Mouse (Mus musculus): ENCODE data around the gene Wdr46. TPM values are rescaled to one million over a fixed set of nuclear protein-coding genes. Genes with fewer than 3 reads are reported as not detected.

Wdr46 gene
- 50.8 TPM for total RNA-seq (2023)

GRCm38 (mm10) chr17:33940206-33940805 lies at the start of gene Wdr46, which contains the start of gene Pfdn6:
Wdr46 (plus strand) TSS chr17:33940660.
Pfdn6 (minus strand) TSS chr17:33940343.

GRCm38 (mm10) chr17:33904835-33905234 lies 35.6 kb upstream of the Wdr46 start, which contains the start of gene Platr17:
Platr17 (plus strand) TSS chr17:33905135.

DNA sequence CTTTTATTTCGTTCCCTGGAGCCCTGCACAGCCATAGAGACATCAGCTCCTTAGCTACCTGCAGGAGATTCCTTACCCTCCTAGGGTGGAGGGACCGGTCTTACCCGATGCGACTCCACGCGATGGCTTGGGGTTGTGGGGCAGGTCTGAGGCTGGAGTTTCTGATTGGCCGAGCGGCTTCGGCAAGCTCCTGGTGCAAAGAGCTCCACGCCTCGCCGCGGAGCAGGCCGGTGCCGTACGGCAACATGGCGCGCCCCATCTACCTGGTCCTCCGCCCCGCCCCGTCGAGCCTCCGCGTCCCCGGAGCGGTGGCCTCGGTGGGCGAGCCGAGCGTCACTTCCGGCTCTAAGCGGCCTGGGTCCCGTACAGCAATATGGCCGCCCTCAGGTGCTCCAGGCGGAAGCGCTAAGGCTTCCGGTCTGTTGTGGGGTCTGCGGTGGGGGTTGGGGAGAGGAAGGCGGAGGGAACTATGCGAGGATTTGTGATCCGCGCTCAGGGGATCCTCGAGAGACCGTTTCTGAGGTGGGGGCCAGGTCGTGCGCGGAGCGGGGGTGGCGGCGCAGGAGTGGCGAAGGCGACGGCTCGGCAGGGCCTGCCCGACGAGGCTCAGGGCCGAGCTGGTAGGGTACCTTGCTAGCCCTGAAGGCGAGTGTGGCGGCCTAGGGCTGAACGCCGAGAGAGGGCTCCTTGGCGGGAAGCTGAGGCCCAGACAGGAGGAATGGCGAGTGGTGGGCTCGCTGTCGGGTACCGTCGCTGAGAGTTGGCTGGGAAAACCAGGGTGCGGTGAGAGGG lies 31.2 kb upstream of the Wdr46 start, which contains the start of gene Daxx:
Gene Daxx (plus strand): TSS at position 338 of the 792 bp plus-strand sequence.

DNA sequence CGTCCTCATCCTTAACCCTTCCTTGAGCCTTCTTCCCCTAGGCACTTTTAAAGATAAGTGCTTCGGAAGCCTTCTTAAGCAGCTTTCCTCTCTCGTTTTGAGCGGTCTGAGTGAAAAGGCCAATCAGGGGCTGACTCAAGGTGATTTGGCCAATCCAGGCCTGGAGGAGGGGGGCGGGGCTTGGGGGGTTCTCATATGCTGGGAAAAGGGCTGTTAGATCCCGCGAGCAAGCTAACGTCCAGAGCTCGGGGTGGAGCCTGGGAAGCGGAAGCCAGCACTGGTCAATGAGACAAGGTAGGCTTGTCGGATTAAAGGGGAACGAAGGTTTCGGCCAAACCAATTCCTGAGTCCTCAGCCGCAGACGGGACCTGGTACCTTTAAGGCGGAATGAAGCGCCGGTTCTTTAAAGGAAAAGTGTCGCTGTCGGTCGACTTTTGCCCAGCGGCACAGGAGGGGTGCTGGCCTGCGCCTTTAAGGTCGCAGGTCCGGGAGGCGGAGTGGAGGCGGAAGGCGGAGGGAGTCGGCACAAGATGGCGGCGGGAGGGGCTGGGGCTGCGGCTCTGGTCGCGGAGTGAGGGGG lies 24.7 kb upstream of the Wdr46 start, which contains the start of the genes Tapbp and Zbtb22:
Gene Tapbp (plus strand): TSS at position 229 of the 580 bp plus-strand sequence.
Gene Zbtb22 (plus strand): TSS at position 234 of the 580 bp plus-strand sequence.

GRCm38 (mm10) chr17:33929371-33930279 lies 10.8 kb upstream of the Wdr46 start, which contains the start of gene Rgl2:
Rgl2 (plus strand) TSS chr17:33929543.

DNA sequence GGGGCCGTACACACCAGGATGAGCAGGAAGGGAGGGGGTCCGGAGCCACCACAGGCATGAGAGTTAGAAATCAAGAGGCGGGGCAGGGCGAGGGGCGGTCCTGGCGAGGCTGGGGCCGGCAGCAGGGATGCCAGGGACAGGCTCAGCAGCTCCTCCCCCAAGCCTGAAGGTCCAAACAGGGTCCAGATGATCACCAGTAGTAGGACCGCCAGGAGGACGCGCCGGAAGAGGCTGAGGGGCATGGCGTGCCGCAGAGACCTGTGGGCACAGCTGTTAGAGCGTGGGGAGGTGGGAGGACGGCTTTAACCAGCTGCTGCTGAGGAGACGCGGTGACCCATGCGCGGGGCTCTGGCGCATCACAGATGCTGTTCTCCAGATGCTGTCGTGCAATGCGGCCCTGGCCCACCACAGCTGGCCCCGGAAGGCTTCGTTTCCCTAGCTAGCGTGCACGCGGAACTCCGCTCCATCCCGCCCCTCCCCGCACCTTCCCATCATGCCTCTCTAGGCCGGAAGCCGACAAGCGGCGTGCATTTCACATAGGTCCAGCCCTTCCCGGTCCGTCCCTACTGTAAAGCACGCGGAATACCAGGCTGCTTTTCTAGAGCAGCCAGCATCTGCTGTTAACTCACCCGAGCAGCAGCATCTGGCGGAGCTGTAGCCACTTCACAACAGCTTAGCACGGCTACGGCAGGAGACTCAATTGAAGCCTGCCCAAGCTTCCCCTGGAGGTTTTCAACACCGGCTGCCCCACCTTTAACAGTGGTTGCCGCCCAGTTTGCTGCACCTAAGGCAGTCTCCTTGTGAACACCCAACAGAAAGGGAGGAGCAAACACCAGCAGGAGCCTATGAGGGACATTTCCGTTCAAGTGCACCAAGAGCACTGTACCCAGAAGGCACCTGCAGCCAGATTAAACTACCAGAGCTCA lies 10.8 kb downstream of the Wdr46 start, which contains the start of gene B3galt4:
Gene B3galt4 (minus strand): TSS at position 468 of the 926 bp plus-strand sequence.

DNA sequence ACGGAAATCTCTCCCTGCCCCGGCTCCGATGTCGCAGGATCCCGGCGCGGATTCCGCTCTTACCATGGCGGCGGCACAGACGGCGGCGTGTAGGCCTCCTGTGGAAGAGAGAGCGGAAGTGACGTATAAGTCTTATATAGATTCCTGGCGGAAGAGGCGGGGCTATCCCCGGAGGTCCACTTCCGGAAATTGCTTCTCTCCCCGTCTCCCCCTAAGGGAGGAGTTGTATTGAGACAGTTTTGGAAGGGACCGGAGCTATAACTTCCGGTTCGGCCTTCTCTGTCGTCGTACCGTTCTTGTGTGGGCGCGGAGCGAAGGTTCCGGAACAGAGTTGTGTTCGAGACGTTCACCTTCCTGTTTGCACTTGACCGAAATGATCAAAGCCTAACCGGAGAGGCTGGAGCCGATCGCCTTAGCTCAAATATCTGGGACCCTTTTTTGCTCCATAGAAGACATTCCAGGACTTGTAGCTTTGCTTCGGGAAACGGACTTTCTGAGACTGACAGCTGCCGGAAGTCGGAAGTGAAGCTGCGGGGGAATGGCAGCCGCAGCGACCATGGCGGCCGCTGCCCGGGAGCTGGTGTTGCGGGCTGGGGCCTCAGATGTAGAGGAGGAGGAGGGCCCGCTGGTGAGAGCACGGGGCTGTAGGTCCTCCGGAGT lies 15.2 kb downstream of the Wdr46 start, which contains the start of the genes Vps52 and Rps18:
Gene Vps52 (plus strand): TSS at position 258 of the 660 bp plus-strand sequence.
Gene Rps18 (minus strand): TSS at position 447 of the 660 bp plus-strand sequence.

Other genes starting within 250 kb of the Wdr46 start
- 60.8 TPM for gene March2, start 222.0 kb upstream of the Wdr46 start, total RNA-seq (2023)
- gene Rab11b, start 180.1 kb upstream of the Wdr46 start, total RNA-seq (2023): 239 TPM
- gene Angptl4, start 158.8 kb upstream of the Wdr46 start, total RNA-seq (2023): 0.73 TPM
- 2.0 TPM for gene Kank3, start 130.1 kb upstream of the Wdr46 start, total RNA-seq (2023)
- 4,743 TPM for gene Rps28, start 116.1 kb upstream of the Wdr46 start, total RNA-seq (2023)
- 141 TPM for gene Ndufa7, start 116.1 kb upstream of the Wdr46 start, total RNA-seq (2023)
- gene Cd320, start 97.6 kb upstream of the Wdr46 start, total RNA-seq (2023): 5.4 TPM
- not detected for gene Gm7029, start 66.8 kb upstream of the Wdr46 start, total RNA-seq (2023)
- 8.8 TPM for gene Kifc1, start 50.0 kb upstream of the Wdr46 start, total RNA-seq (2023)
- 0.76 TPM for gene Platr17, start 35.5 kb upstream of the Wdr46 start, total RNA-seq (2023)
- 59.3 TPM for gene Daxx, start 31.2 kb upstream of the Wdr46 start, total RNA-seq (2023)
- 295 TPM for gene Tapbp, start 24.8 kb upstream of the Wdr46 start, total RNA-seq (2023)
- 30.9 TPM for gene Zbtb22, start 24.8 kb upstream of the Wdr46 start, total RNA-seq (2023)
- gene Rgl2, start 11.1 kb upstream of the Wdr46 start, total RNA-seq (2023): 151 TPM
- 53.9 TPM for gene Pfdn6, start 317 bp upstream of the Wdr46 start, total RNA-seq (2023)
- 12.2 TPM for gene B3galt4, start 10.8 kb downstream of the Wdr46 start, total RNA-seq (2023)
- gene Vps52, start 15.2 kb downstream of the Wdr46 start, total RNA-seq (2023): 60.4 TPM
- gene Rps18, start 15.3 kb downstream of the Wdr46 start, total RNA-seq (2023): 2,154 TPM
- 5,034 TPM for gene H2-K1, start 59.7 kb downstream of the Wdr46 start, total RNA-seq (2023)
- gene Ring1, start 84.0 kb downstream of the Wdr46 start, total RNA-seq (2023): 33.7 TPM
- gene H2-Ke6, start 87.4 kb downstream of the Wdr46 start, total RNA-seq (2023): 127 TPM
- gene Slc39a7, start 91.0 kb downstream of the Wdr46 start, total RNA-seq (2023): 76.3 TPM
- gene Rxrb, start 91.2 kb downstream of the Wdr46 start, total RNA-seq (2023): 107 TPM
- 34.2 TPM for gene Col11a2, start 98.8 kb downstream of the Wdr46 start, total RNA-seq (2023)
- gene H2-Oa, start 151.7 kb downstream of the Wdr46 start, total RNA-seq (2023): 18.9 TPM
- gene H2-DMa, start 178.9 kb downstream of the Wdr46 start, total RNA-seq (2023): 66.2 TPM
- 332 TPM for gene Brd2, start 182.0 kb downstream of the Wdr46 start, total RNA-seq (2023)
- gene H2-DMb2, start 202.6 kb downstream of the Wdr46 start, total RNA-seq (2023): 84.4 TPM
- 38.3 TPM for gene H2-DMb1, start 212.4 kb downstream of the Wdr46 start, total RNA-seq (2023)
- 157 TPM for gene Tap1, start 246.9 kb downstream of the Wdr46 start, total RNA-seq (2023)
- 98.4 TPM for gene Psmb9, start 247.1 kb downstream of the Wdr46 start, total RNA-seq (2023)

Measured in CD4-positive naive resting alpha-beta T cell, adult 76 days (primary cell).